Mouse (Mus musculus): Measurements from ENCODE around the gene F11r. TPM values are rescaled to one million over a fixed set of nuclear protein-coding genes. Genes with fewer than 3 reads are reported as not detected.

Gene F11r
- polyA plus RNA-seq, 1 experiment = 21.5 TPM

DNA sequence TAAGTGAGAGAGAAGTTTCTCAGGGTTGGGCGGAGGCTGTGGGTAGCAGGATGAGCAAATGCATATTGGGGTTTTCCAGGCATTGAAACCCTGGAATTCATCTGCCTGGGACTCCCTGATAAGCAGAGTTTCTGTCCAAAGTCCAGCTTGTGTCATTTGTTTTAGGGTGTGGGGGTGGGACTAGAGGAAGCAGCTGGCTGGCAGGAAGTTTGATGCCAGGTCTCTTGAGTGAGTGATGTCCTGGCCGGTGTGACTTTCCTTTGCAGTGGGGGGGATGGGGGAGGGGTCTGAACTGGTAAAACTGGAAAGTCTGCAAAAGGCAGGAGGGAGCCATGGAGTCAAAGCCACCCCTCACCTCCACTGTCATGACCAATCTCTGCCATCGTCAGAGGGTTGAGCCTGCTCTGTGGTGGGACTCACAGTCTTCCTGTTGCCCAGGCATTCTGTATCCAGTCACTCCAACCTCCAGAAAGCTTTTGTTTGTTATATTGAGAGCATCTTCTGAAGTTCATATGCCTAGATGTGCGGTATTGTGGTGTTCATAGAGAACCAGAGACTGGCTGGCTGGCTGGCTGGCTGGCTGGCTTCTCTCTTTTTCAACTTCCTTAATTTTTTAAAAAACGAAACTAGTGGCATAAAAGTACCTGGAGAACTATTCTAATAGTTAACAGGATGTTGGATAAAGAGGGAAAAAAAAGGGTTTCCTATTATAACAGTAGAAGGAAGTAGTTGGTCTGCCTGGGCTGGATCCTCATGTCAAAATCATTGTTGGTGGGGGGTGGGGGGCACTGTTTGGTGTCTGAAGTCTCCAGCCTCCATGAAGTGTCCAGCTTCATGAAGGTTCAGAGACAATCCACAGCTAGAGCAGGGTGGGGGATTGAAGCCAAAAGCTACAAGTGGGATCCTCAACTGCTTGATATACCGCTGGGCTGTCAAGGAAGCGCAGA, 4.4 kb downstream of the F11r start:
- Histone ChIP-seq H3K4me3 (replicated peaks; ENCODE audit: control insufficient read depth, low read depth, low read length) (peak overlapping the region; percentile 41), H3K4me1 (ENCODE audit: control insufficient read depth, insufficient read depth, low read length) (peaks cover 3% of the 10 kb centered on the region), H3K27ac (ENCODE audit: control insufficient read depth, insufficient read depth, low read depth, low read length, poor library complexity) (peak overlapping the region; percentile 38; the same call in 1 of the 2 replicates)
- 5% methylated on average over 7 of the region's 7 CpGs for WGBS
- no peak for TF ChIP-seq CTCF (IDR thresholded peaks at IDR 0.05; ENCODE audit: control insufficient read depth, insufficient read depth, low read length)
- TF ChIP-seq POLR2A (IDR thresholded peaks at IDR 0.05; ENCODE audit: borderline replicate concordance, control insufficient read depth, low read depth, low read length) = no peak

DNA sequence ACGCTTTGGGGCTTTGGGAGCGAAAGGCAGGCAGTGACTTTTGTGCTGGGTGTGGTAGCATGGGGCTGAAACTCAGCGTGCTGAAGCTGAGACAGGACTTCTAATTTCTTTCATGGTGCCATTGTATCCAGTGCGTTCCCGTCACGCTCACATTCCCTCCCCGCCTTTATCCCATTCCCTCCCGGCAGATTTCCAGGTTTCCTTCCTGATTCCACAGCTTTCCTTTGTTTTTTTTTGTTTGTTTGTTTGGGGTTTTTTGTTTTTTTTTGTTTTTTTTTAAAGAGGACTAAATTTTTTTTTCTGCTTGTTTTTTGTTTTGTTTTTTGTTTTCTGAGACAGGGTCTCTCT, 5.1 kb downstream of the F11r start:
- TF ChIP-seq POLR2A (IDR thresholded peaks at IDR 0.05; ENCODE audit: borderline replicate concordance, control insufficient read depth, low read depth, low read length) = no peak
- no peak for TF ChIP-seq CTCF (IDR thresholded peaks at IDR 0.05; ENCODE audit: control insufficient read depth, insufficient read depth, low read length)
- Histone ChIP-seq H3K4me3 (replicated peaks; ENCODE audit: control insufficient read depth, low read depth, low read length) (peak overlapping the region; percentile 41), H3K27ac (ENCODE audit: control insufficient read depth, insufficient read depth, low read depth, low read length, poor library complexity) (no peak overlapping the region), H3K4me1 (ENCODE audit: control insufficient read depth, insufficient read depth, low read length) (peaks cover 3% of the 10 kb centered on the region)
- WGBS = 13% methylated on average over 8 of the region's 8 CpGs

DNA sequence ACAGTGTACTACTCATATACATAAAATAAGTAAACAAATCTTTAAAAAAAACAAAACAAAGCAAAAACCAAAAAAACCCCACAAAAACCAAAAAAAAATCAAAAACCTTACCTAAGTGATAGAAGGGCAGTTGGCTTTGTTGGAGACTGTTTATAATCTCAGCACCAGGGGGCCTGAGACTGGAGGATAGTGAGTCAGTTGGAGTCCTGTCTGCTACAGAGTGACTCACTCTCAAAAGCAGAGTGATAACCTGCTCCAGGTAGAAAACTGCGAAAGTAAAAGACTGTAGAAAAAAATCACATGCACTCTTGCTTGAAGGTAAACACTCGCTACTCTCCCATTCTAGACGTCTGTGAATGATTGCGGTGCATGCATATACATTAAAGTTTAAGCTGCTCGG, 7.7 kb downstream of the F11r start:
- 81% methylated on average over 5 of the region's 5 CpGs for WGBS
- TF ChIP-seq CTCF (IDR thresholded peaks at IDR 0.05; ENCODE audit: control insufficient read depth, insufficient read depth, low read length) = no peak
- no peak for TF ChIP-seq POLR2A (IDR thresholded peaks at IDR 0.05; ENCODE audit: borderline replicate concordance, control insufficient read depth, low read depth, low read length)
- no peak overlapping the region for H3K27ac ChIP-seq (ENCODE audit: control insufficient read depth, insufficient read depth, low read depth, low read length, poor library complexity)
- H3K4me1 ChIP-seq (ENCODE audit: control insufficient read depth, insufficient read depth, low read length) = peaks cover 3% of the 10 kb centered on the region
- H3K4me3 ChIP-seq (replicated peaks; ENCODE audit: control insufficient read depth, low read depth, low read length) = no peak overlapping the region

DNA sequence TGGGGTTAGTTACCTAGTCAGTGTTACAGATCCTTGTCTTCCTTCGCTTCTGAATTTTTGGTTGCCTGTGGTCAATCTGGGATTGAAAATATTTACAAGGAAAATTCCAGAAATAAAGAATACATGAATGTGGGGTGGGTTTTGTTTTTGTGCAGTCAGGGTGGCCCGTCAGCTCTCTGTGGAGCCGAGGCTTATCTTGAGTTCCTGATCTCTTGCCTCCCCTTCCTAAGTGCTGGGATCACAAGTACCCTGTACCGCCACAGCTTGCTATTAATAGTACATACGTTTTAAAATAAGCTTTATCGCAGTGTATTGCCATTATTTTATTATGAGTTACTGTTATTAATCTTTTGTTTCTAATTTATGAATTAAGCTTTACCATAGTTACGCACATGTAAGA, 9.5 kb downstream of the F11r start:
- WGBS = 41% methylated on average over 7 of the region's 7 CpGs
- no peak overlapping the region for H3K27ac ChIP-seq (ENCODE audit: control insufficient read depth, insufficient read depth, low read depth, low read length, poor library complexity)
- TF ChIP-seq CTCF (IDR thresholded peaks at IDR 0.05; ENCODE audit: control insufficient read depth, insufficient read depth, low read length) (no peak), POLR2A (IDR thresholded peaks at IDR 0.05; ENCODE audit: borderline replicate concordance, control insufficient read depth, low read depth, low read length) (no peak)
- no peak overlapping the region for H3K4me3 ChIP-seq (replicated peaks; ENCODE audit: control insufficient read depth, low read depth, low read length)
- H3K4me1 ChIP-seq (ENCODE audit: control insufficient read depth, insufficient read depth, low read length) = no peaks in the 10 kb centered on the region; the same call in 1 of the 2 replicates

DNA sequence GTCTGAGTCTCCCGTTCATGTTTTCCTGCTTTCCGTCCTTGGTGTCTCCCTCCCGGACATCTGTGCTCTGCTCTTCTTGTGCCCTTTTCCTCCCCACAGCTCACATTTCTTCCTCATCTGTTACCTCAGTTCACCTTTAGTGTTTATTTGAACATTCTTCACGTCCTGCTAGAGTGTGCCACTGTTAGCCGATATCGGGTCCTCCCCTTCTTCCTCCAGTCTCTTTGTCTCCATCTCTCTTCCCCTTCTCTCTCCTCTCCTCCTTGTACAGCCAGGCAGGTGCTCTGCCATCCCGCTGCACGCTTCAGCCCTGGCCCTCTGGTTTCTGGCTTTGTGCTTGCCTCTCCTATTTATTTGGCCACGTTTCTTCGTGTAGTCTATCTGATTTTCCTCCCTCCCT, 10.4 kb downstream of the F11r start:
- H3K4me3 ChIP-seq (replicated peaks; ENCODE audit: control insufficient read depth, low read depth, low read length) = no peak overlapping the region
- 13% methylated on average over 10 of the region's 10 CpGs for WGBS
- no peak for TF ChIP-seq CTCF (IDR thresholded peaks at IDR 0.05; ENCODE audit: control insufficient read depth, insufficient read depth, low read length)
- TF ChIP-seq POLR2A (IDR thresholded peaks at IDR 0.05; ENCODE audit: borderline replicate concordance, control insufficient read depth, low read depth, low read length) = no peak
- no peak overlapping the region for H3K27ac ChIP-seq (ENCODE audit: control insufficient read depth, insufficient read depth, low read depth, low read length, poor library complexity)
- H3K4me1 ChIP-seq (ENCODE audit: control insufficient read depth, insufficient read depth, low read length) = no peaks in the 10 kb centered on the region; the same call in 1 of the 2 replicates

DNA sequence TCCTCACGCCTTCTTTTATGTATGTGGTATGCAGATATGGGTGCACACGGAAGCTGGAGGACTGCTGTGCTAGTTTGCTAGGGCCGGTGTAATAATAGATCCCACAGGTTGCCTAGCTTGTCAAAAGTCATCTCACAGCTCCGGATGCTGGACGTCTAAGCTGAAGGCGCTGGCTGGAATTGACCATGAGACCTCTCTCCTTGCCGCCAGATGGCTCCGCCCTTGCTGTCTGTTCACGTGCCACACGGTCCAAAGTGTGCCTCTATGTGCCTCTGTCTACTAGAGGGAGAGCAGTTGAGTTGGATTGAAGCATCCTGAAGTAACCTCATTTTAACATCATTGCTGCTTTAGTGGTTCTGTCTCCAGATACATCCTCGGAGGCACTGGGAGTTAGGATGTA, 12.7 kb downstream of the F11r start:
- Histone ChIP-seq H3K4me1 (ENCODE audit: control insufficient read depth, insufficient read depth, low read length) (no peaks in the 10 kb centered on the region), H3K4me3 (replicated peaks; ENCODE audit: control insufficient read depth, low read depth, low read length) (no peak overlapping the region), H3K27ac (ENCODE audit: control insufficient read depth, insufficient read depth, low read depth, low read length, poor library complexity) (no peak overlapping the region)
- TF ChIP-seq CTCF (IDR thresholded peaks at IDR 0.05; ENCODE audit: control insufficient read depth, insufficient read depth, low read length) (no peak), POLR2A (IDR thresholded peaks at IDR 0.05; ENCODE audit: borderline replicate concordance, control insufficient read depth, low read depth, low read length) (no peak)
- 81% methylated on average over 11 of the region's 11 CpGs for WGBS

DNA sequence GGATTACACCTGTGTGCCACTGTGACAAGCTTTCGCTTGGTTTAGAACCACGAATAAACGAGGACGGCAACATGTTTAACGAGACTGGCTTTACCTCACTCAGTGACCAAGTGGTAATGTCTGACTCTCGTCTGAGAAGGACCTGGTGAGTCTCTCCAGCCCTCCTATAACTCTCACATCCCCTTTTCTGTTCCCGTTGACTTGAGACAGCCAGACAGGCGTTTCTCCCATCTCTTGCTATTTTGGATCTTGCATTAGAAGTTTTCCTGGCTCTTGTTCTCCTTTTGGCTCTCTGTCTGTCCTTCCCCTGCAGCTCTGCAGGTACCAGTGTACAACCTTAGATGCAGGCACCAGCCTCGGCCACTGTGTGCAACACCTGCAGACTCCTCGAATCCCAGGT, 13.7 kb downstream of the F11r start:
- 59% methylated on average over 10 of the region's 10 CpGs for WGBS
- Histone ChIP-seq H3K4me1 (ENCODE audit: control insufficient read depth, insufficient read depth, low read length) (no peaks in the 10 kb centered on the region), H3K4me3 (replicated peaks; ENCODE audit: control insufficient read depth, low read depth, low read length) (no peak overlapping the region), H3K27ac (ENCODE audit: control insufficient read depth, insufficient read depth, low read depth, low read length, poor library complexity) (no peak overlapping the region)
- TF ChIP-seq POLR2A (IDR thresholded peaks at IDR 0.05; ENCODE audit: borderline replicate concordance, control insufficient read depth, low read depth, low read length) = no peak
- no peak for TF ChIP-seq CTCF (IDR thresholded peaks at IDR 0.05; ENCODE audit: control insufficient read depth, insufficient read depth, low read length)

DNA sequence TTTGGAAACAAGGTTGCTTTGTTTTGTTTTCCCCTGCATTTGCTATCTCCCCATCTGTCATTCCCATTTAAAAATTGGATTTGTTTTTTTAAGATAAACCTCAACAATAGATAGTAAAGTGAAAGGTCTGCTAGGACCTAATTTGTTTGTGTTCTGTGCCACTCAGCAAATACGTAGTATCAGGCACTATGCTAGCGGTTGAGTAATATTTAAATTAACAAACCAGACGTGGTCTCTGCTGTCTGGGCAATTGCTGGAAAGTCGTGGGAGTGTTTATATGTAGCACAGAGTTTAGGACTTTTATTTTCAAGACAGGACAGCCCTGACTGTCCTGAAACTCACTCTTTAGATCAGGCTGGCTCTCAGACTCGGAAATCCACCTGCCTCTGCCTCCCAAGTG, 15.2 kb downstream of the F11r start:
- no peaks in the 10 kb centered on the region for H3K4me1 ChIP-seq (ENCODE audit: control insufficient read depth, insufficient read depth, low read length)
- no peak overlapping the region for H3K4me3 ChIP-seq (replicated peaks; ENCODE audit: control insufficient read depth, low read depth, low read length)
- no peak for TF ChIP-seq CTCF (IDR thresholded peaks at IDR 0.05; ENCODE audit: control insufficient read depth, insufficient read depth, low read length)
- TF ChIP-seq POLR2A (IDR thresholded peaks at IDR 0.05; ENCODE audit: borderline replicate concordance, control insufficient read depth, low read depth, low read length) = no peak
- H3K27ac ChIP-seq (ENCODE audit: control insufficient read depth, insufficient read depth, low read depth, low read length, poor library complexity) = no peak overlapping the region
- WGBS = 56% methylated on average over 5 of the region's 5 CpGs
